Mouse (Mus musculus) hindbrain, embryonic 16.5 days (tissue): Measurements from ENCODE around the gene Slco4a1. TPM values are rescaled to one million over a fixed set of nuclear protein-coding genes. Genes with fewer than 3 reads are reported as not detected.

Experiments
- ATAC-seq: fragments of 200-750 bp; cut with Nextera tagmentation; 2 replicates; pipeline ENCODE4 v1.8.0; 2017; ENCODE audit warnings: moderate TSS enrichment, moderate library complexity
- H3K27ac ChIP-seq: fragments of 300-500 bp; sonication (generic); 2 replicates; pipeline ENCODE4 v1.5.1; 2014; ENCODE audit warnings: low read depth, mild to moderate bottlenecking, control low read depth, low read length, moderate library complexity
- H3K27me3 ChIP-seq: fragments of 300-500 bp; sonication (generic); replicated peaks from 2 replicates; pipeline ENCODE4 v1.6.1; 2014; ENCODE audit warnings: low read length; ENCODE audit not compliant: control insufficient read depth, insufficient read depth
- H3K36me3 ChIP-seq: fragments of 300-500 bp; sonication (generic); 2 replicates; pipeline ENCODE4 v1.6.1; 2014; ENCODE audit warnings: mild to moderate bottlenecking, low read length, moderate library complexity, mixed read lengths; ENCODE audit not compliant: control insufficient read depth, insufficient read depth
- H3K4me1 ChIP-seq: fragments of 300-500 bp; sonication (generic); 2 replicates; pipeline ENCODE4 v1.6.1; 2014; ENCODE audit warnings: low read depth, low read length; ENCODE audit not compliant: control insufficient read depth, insufficient read depth
- H3K4me2 ChIP-seq: fragments of 300-500 bp; sonication (generic); 2 replicates; pipeline ENCODE4 v1.6.1; 2014; ENCODE audit warnings: mild to moderate bottlenecking, low read length, control low read depth, moderate library complexity
- H3K4me3 ChIP-seq: fragments of 300-500 bp; sonication (generic); 2 replicates; pipeline ENCODE4 v1.5.1; 2014; ENCODE audit warnings: mild to moderate bottlenecking, low read length, control low read depth, moderate library complexity
- H3K9ac ChIP-seq: fragments of 300-500 bp; sonication (generic); 2 replicates; pipeline ENCODE4 v1.6.1; 2014; ENCODE audit warnings: low read depth, mild to moderate bottlenecking, control low read depth, low read length, moderate library complexity
- H3K9me3 ChIP-seq: fragments of 300-500 bp; sonication (generic); 2 replicates; pipeline ENCODE4 v1.6.1; 2014; ENCODE audit warnings: mild to moderate bottlenecking, low read length, moderate library complexity; ENCODE audit not compliant: control insufficient read depth
- WGBS: fragments of 180-500 bp; shearing (Covaris S2); extraction: QIAGEN DNeasy Blood & Tissue Kit; methylation state at CpG from one replicate; pipeline ENCODE4 v1.1.7; 2014; 5-methylcytosine and 5-hydroxymethylcytosine counted together
- polyA plus RNA-seq: library from polyadenylated mRNA; unstranded; fragments of >200 nt; fragmentation: Nextera tagmentation; extraction: Ambion mirVana; gene quantifications from 2 replicates; pipeline ENCODE4 v1.2.1, GENCODE M21; 2015

Slco4a1 gene
- polyA plus RNA-seq, 1 experiment from 2014 or later: 2.7 TPM

- H3K4me1 ChIP-seq: peaks cover 17% of the 10 kb centered on the region
- H3K9ac ChIP-seq: no peak overlapping the region
- H3K27ac ChIP-seq: no peak overlapping the region
- no peak overlapping the region for H3K4me3 ChIP-seq
- ATAC-seq: no peak
- no peaks in the 10 kb centered on the region; the same call in 1 of the 2 replicates for H3K27me3 ChIP-seq
- no peaks in the 10 kb centered on the region for H3K9me3 ChIP-seq
- no peak overlapping the region for H3K4me2 ChIP-seq
- 81% methylated on average over 5 of the region's 5 CpGs for WGBS
- H3K36me3 ChIP-seq: no peaks in the 10 kb centered on the region
These were observed 54.8 kb downstream of the Slco4a1 start for GRCm38 (mm10) chr2:180510867-180511266.

GRCm38 (mm10) chr2:180511875-180512661, 56.0 kb downstream of the Slco4a1 start:
- Histone ChIP-seq H3K36me3 (no peaks in the 10 kb centered on the region), H3K27me3 (no peaks in the 10 kb centered on the region; the same call in 1 of the 2 replicates), H3K9me3 (no peaks in the 10 kb centered on the region), H3K4me3 (no peak overlapping the region), H3K4me1 (peaks cover 11% of the 10 kb centered on the region), H3K27ac (no peak overlapping the region), H3K4me2 (no peak overlapping the region), H3K9ac (no peak overlapping the region)
- 49% methylated on average over 13 of the region's 13 CpGs for WGBS
- no peak for ATAC-seq

DNA sequence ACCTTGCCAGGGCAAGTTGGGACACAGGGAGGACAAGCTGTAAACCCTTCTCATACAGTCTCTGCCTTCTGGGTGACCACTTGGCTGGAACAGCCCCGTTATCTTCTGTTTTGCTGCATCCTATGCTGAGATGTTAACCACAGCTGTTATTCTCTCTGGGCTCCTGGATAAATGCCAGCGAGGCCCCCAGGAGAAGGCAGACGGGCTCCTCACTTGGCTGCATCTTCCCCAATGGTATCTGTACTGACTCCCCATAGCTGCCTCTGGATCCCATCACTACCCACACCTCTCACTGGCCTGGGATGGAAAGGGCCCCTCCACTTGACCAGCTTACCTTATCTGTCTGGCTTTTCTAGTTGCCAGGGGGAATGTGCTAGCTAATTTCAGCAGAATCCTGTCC, 57.0 kb downstream of the Slco4a1 start:
- no peak overlapping the region for H3K27ac ChIP-seq
- H3K36me3 ChIP-seq: no peaks in the 10 kb centered on the region
- no peaks in the 10 kb centered on the region; the same call in 1 of the 2 replicates for H3K27me3 ChIP-seq
- no peak overlapping the region for H3K4me3 ChIP-seq
- H3K4me1 ChIP-seq: peaks cover 11% of the 10 kb centered on the region
- no peak for ATAC-seq
- H3K9ac ChIP-seq: no peak overlapping the region
- H3K9me3 ChIP-seq: no peaks in the 10 kb centered on the region
- 53% methylated on average over 3 of the region's 3 CpGs for WGBS
- H3K4me2 ChIP-seq: no peak overlapping the region

DNA sequence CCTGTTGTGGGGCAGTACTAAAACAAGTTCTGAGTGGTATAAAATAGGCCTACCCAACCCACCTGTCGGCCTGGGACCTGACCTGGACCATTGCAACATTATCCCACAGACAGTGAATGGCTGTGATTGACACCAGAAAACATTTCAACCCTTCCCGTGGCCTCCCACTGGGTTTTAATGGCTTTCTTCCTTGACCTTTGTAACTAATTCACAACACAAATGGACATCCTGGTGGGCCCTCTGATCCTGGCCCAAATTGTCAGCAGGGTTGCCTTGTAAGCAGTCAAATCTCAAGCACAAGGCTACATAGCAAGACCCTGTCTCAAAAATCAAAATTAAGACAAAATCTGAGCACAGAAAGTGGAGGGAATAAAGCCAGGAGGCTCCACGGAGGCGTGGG, 57.8 kb downstream of the Slco4a1 start:
- no peak overlapping the region for H3K27ac ChIP-seq
- 30% methylated on average over 4 of the region's 4 CpGs for WGBS

DNA sequence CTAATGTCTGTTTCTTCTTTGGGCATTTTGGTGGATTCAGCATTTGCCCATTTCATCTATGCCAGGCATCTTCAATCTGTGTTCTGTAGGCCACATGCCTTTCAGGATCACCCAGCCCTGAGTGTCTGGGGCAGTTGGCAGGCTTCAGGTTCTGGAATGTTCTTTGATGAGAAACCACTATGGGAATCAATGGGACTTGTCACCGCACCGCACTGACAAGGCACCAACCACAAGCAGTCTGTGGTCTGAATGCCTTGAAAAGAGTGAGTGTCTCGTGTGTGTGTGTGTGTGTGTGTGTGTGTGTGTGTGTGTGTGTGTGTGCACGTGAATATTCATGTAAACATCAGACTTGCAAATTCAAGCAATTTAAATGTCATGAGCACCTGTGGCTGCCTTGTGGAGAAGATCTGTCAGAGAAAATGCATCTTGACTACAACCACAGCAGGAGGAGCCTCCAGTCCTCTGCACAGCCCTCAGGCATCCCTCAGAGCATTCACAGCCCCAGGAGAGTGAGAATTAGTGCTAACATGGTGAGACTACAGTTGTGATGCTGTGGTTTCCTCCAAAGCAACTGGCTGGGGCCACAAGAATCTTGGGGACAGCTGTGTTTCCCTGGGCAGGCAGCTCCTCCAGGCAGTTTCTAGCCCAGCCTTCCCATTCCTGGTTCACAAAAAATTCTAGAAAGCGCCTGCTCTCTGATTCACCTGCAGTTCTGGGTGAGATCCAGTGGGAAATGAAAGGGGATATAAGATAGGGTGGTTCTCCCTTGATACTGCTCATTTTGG, 65.6 kb downstream of the Slco4a1 start:
- no peak overlapping the region for H3K4me3 ChIP-seq
- no peaks in the 10 kb centered on the region for H3K9me3 ChIP-seq
- no peak overlapping the region for H3K9ac ChIP-seq
- no peak overlapping the region for H3K4me2 ChIP-seq
- ATAC-seq: no peak
- no peaks in the 10 kb centered on the region for H3K4me1 ChIP-seq
- H3K36me3 ChIP-seq: no peaks in the 10 kb centered on the region
- H3K27me3 ChIP-seq: no peaks in the 10 kb centered on the region
- no peak overlapping the region for H3K27ac ChIP-seq
- 68% methylated on average over 5 of the region's 5 CpGs for whole genome bisulfite sequencing

More for the DNA sequence above, 57.8 kb downstream of the Slco4a1 start:
- Histone ChIP-seq H3K36me3 (no peaks in the 10 kb centered on the region), H3K4me1 (peaks cover 11% of the 10 kb centered on the region), H3K9me3 (no peaks in the 10 kb centered on the region), H3K27me3 (no peaks in the 10 kb centered on the region; the same call in 1 of the 2 replicates), H3K4me2 (no peak overlapping the region), H3K4me3 (no peak overlapping the region), H3K9ac (no peak overlapping the region)
- no peak for ATAC-seq

DNA sequence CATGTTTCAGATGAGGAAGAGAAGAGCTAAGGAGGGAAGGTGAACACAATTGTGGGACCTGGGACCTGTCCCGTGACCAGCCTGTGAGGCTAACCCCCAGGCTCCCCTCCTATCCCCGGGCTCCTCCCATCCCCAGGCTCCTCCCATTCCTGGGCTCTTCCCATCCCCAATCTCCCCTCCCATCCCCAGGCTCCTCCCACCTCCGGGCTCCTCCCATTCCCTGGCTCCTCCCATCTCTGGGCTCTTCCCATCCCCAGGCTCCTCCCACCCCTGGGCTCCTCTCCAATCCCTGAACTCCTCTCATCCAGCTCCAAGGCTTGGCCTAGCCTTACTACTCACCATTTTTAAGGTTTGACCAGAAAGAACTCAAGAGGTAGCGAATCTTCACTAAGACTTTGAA, 66.8 kb downstream of the Slco4a1 start:
- no peak for ATAC-seq
- H3K27ac ChIP-seq: no peak overlapping the region
- H3K4me2 ChIP-seq: no peak overlapping the region
- 74% methylated on average over 4 of the region's 4 CpGs for WGBS
- H3K9me3 ChIP-seq: no peaks in the 10 kb centered on the region
- no peak overlapping the region for H3K9ac ChIP-seq
- H3K27me3 ChIP-seq: no peaks in the 10 kb centered on the region
- no peak overlapping the region for H3K4me3 ChIP-seq
- no peaks in the 10 kb centered on the region for H3K36me3 ChIP-seq
- H3K4me1 ChIP-seq: no peaks in the 10 kb centered on the region; the same call in 1 of the 2 replicates

Other genes with a start within 250 kb of the Slco4a1 start
- gene Lama5, start 230.4 kb upstream of the Slco4a1 start, polyA plus RNA-seq: 2.2 and 3.5 TPM in 2 replicates
- gene Rps21, start 198.9 kb upstream of the Slco4a1 start, polyA plus RNA-seq: 271 and 282 TPM in 2 replicates
- 11.1 and 22.2 TPM in 2 replicates for gene Cables2, start 182.7 kb upstream of the Slco4a1 start, polyA plus RNA-seq
- gene Rbbp8nl, start 166.4 kb upstream of the Slco4a1 start, polyA plus RNA-seq: not detected in 2 replicates
- gene Gata5, start 121.5 kb upstream of the Slco4a1 start, polyA plus RNA-seq: not detected in 2 replicates
- 3.6 and 4.1 TPM in 2 replicates for gene Ntsr1, start 43.7 kb downstream of the Slco4a1 start, polyA plus RNA-seq
- gene Mrgbp, start 125.1 kb downstream of the Slco4a1 start, polyA plus RNA-seq: 36.8 and 38.1 TPM in 2 replicates
- gene Ogfr, start 133.0 kb downstream of the Slco4a1 start, polyA plus RNA-seq: 82.2 and 83.4 TPM in 2 replicates
- gene Col9a3, start 141.5 kb downstream of the Slco4a1 start, polyA plus RNA-seq: 92.8 and 93.2 TPM in 2 replicates
- gene Tcfl5, start 186.5 kb downstream of the Slco4a1 start, polyA plus RNA-seq: 0.31 and 0.50 TPM in 2 replicates